In the genomic region with DNA sequence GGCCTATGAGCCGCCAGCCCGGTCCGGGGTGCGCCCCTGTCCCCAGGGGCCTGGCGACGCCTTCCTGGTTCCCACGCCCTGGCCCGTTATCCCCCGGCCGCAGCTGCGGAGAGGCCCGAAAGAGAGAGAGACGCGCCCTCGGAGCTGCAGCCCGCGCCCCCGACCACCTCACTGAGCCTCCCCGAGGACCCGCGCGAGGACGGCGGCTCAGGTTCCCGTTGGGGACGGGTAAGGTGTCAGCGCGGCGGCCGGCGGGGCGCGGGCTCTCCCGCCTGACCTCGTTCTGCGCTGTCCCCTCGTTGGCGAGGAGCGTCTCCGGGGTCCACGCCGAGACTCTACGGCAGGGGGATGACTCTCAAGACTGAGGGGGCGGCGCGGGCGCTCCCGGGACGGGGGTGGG, we compare ENCODE assay signal across 8 mouse cellular contexts. TPM values are rescaled to one million over a fixed set of nuclear protein-coding genes. Genes with fewer than 3 reads are reported as not detected.
DNase-seq lines count a peak whose midpoint lies in the region; ATAC-seq and TF ChIP-seq lines count a peak whose summit lies in the region.

No protein-coding gene starts in this region.

- no peaks in the 10 kb centered on the region for H3K9me3 ChIP-seq in heart, embryonic 16.5 days (replicated peaks; ENCODE audit: control insufficient read depth, low read length)
- no peaks in the 10 kb centered on the region for H3K9me3 ChIP-seq in limb, embryonic 14.5 days (ENCODE audit: control insufficient read depth, low read length)
- H3K9me3 ChIP-seq in neural tube, embryonic 13.5 days: no peaks in the 10 kb centered on the region

- peaks cover 32% of the 10 kb centered on the region for H3K4me1 ChIP-seq in testis, adult 2 months (ENCODE audit: control insufficient read depth, insufficient read depth, low read length)
- peaks cover 46% of the 10 kb centered on the region for H3K4me1 ChIP-seq in heart, embryonic 16.5 days (ENCODE audit: control insufficient read depth, insufficient read depth, low read length)
- H3K4me1 ChIP-seq in limb, embryonic 14.5 days (ENCODE audit: control insufficient read depth, insufficient read depth, low read length): peaks cover 10% of the 10 kb centered on the region
- peaks cover 25% of the 10 kb centered on the region for H3K4me1 ChIP-seq in neural tube, embryonic 13.5 days (replicated peaks)

- H3K4me2 ChIP-seq in heart, embryonic 16.5 days (ENCODE audit: low read depth, low read length): peak overlapping the region; percentile 64
- peak overlapping the region; percentile 95 for H3K4me2 ChIP-seq in limb, embryonic 14.5 days (replicated peaks; ENCODE audit: low read depth, low read length, severe bottlenecking)
- peak overlapping the region; percentile 97 for H3K4me2 ChIP-seq in neural tube, embryonic 13.5 days

- no peak for TF ChIP-seq POLR2A in testis, adult 2 months (IDR thresholded peaks at IDR 0.05; ENCODE audit: control insufficient read depth, low read depth, low read length)
- no peak for TF ChIP-seq POLR2A in limb, embryonic 14.5 days (IDR thresholded peaks at IDR 0.05; ENCODE audit: borderline replicate concordance, extremely low read depth, insufficient read depth, insufficient read length)

- no peak for TF ChIP-seq CTCF in testis, adult 2 months (IDR thresholded peaks at IDR 0.05; ENCODE audit: control insufficient read depth, insufficient read depth, insufficient replicate concordance, low read depth, low read length)

- under 1% methylated on average over 43 of the region's 49 CpGs for WGBS in heart, embryonic 16.5 days
- WGBS in limb, embryonic 14.5 days: under 1% methylated on average over 24 of the region's 49 CpGs
- WGBS in neural tube, embryonic 13.5 days: 1% methylated on average over 45 of the region's 49 CpGs

- H3K27me3 ChIP-seq in testis, adult 2 months (ENCODE audit: control insufficient read depth, insufficient read depth, low read length): no peaks in the 10 kb centered on the region; the same call in 1 of the 2 replicates
- H3K27me3 ChIP-seq in heart, embryonic 16.5 days (ENCODE audit: control insufficient read depth, insufficient read depth, low read length): no peaks in the 10 kb centered on the region
- no peaks in the 10 kb centered on the region for H3K27me3 ChIP-seq in limb, embryonic 14.5 days (ENCODE audit: control insufficient read depth, insufficient read depth, low read length)
- H3K27me3 ChIP-seq in neural tube, embryonic 13.5 days: peaks cover 29% of the 10 kb centered on the region

- H3K36me3 ChIP-seq in testis, adult 2 months (ENCODE audit: control insufficient read depth, insufficient read depth, low read length): no peaks in the 10 kb centered on the region; the same call in 1 of the 2 replicates
- peaks cover 2% of the 10 kb centered on the region; the same call in 1 of the 2 replicates for H3K36me3 ChIP-seq in heart, embryonic 16.5 days (ENCODE audit: control insufficient read depth, insufficient read depth)
- H3K36me3 ChIP-seq in limb, embryonic 14.5 days (ENCODE audit: control insufficient read depth, insufficient read depth, low read length): no peaks in the 10 kb centered on the region; the same call in 1 of the 2 replicates
- no peaks in the 10 kb centered on the region for H3K36me3 ChIP-seq in neural tube, embryonic 13.5 days

- H3K27ac ChIP-seq in testis, adult 2 months (ENCODE audit: control insufficient read depth, insufficient read depth, low read depth, low read length): peak overlapping the region; percentile 70
- peak overlapping the region; percentile 96 for H3K27ac ChIP-seq in heart, embryonic 16.5 days (ENCODE audit: low read length)
- peak overlapping the region; percentile 68 for H3K27ac ChIP-seq in limb, embryonic 14.5 days (replicated peaks; ENCODE audit: low read depth, low read length)
- H3K27ac ChIP-seq in neural tube, embryonic 13.5 days (replicated peaks): no peak overlapping the region

- peak overlapping the region; percentile 99 for H3K9ac ChIP-seq in heart, embryonic 16.5 days (ENCODE audit: low read length)
- peak overlapping the region; percentile 78 for H3K9ac ChIP-seq in limb, embryonic 14.5 days (ENCODE audit: low read depth, low read length, severe bottlenecking)
- H3K9ac ChIP-seq in neural tube, embryonic 13.5 days: peak overlapping the region; percentile 75

- DNase-seq in testis, postnatal 14 days (ENCODE audit: low spot score): no peak
- DNase-seq in embryo, embryonic 11 days: peak; percentile 68
- DNase-seq in limb, embryonic 14.5 days (ENCODE audit: low spot score): no peak
- no peak for DNase-seq in left cerebral cortex, adult 9 months (ENCODE audit: low spot score in 2 of 2)
- no peak for DNase-seq in layer of hippocampus, adult 9-10 months (ENCODE audit: low spot score)

- peak overlapping the region; percentile 92 for H3K4me3 ChIP-seq in testis, adult 2 months (ENCODE audit: control insufficient read depth, low read depth, low read length)
- H3K4me3 ChIP-seq in heart, embryonic 16.5 days (ENCODE audit: low read length): peak overlapping the region; percentile 91
- peak overlapping the region; percentile 74 for H3K4me3 ChIP-seq in limb, embryonic 14.5 days (replicated peaks; ENCODE audit: low read length)
- H3K4me3 ChIP-seq in neural tube, embryonic 13.5 days: peak overlapping the region; percentile 64

- ATAC-seq in heart, embryonic 16.5 days (replicated peaks; ENCODE audit: extremely low read depth, insufficient read depth, low FRiP score): peak; percentile 23
- ATAC-seq in limb, embryonic 14.5 days (ENCODE audit: low FRiP score, low read depth): no peak
- ATAC-seq in neural tube, embryonic 13.5 days (ENCODE audit: low read depth): peak; percentile 69

RNA-seq across cellular contexts. Expression of a gene that starts 0.5 kb away (rescaled TPM):
- 30.6 and 35.1 TPM in 2 replicates for polyA plus RNA-seq in testis, adult 2 months (2012; rRNA removed)
- 38.3 and 39.8 TPM in 2 replicates for polyA plus RNA-seq in heart, embryonic 16.5 days (2015; fragmentation: Nextera tagmentation; extraction: Ambion mirVana)
- 28.2 and 28.8 TPM in 2 replicates for polyA plus RNA-seq in limb, embryonic 14.5 days (2012; rRNA removed)
- polyA plus RNA-seq in limb, embryonic 14.5 days (2014; fragmentation: Nextera tagmentation; extraction: Ambion mirVana): 13.9 and 17.3 TPM in 2 replicates
- 1.0 and 1.8 TPM in 2 replicates for polyA plus RNA-seq in neural tube, embryonic 13.5 days (2015; fragmentation: Nextera tagmentation; extraction: Ambion mirVana)
